Mouse (Mus musculus) activated CD4-positive, CD25-positive, alpha-beta regulatory T cell, adult 4 months (primary cell): ENCODE data around the gene Lemd1. TPM values are rescaled to one million over a fixed set of nuclear protein-coding genes. Genes with fewer than 3 reads are reported as not detected.

Source experiments
- ATAC-seq: one replicate; pipeline ENCODE4 v1.8.0; 2017
- polyA plus RNA-seq, 2 experiments: library from polyadenylated mRNA; unstranded; fragments of 100-300 nt; shearing (Covaris generic); gene quantifications; one replicate each; pipeline ENCODE4 v1.2.1; 2017

The Lemd1 gene
- polyA plus RNA-seq, 2 experiments from 2014 or later, result not detected

DNA sequence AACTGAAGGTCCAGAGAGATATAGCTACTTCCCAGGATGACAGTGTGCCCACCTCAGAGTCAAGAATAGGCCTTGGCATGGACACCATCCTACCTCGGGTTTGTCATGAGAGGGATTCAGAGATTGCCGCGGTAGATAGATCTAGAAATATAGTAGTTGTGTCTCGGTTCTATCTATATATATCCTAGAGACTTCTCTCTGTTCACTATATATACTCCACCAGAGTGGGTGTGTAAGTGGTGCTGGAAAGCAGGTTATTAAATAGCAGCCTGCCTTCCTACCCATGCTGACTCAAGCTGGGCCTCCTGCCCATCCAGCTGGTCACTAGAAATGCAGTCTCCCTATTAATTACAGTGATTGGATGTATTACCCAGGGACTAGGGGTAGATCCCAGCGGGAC, 11.5 kb downstream of the Lemd1 start:
- no peak for ATAC-seq

DNA sequence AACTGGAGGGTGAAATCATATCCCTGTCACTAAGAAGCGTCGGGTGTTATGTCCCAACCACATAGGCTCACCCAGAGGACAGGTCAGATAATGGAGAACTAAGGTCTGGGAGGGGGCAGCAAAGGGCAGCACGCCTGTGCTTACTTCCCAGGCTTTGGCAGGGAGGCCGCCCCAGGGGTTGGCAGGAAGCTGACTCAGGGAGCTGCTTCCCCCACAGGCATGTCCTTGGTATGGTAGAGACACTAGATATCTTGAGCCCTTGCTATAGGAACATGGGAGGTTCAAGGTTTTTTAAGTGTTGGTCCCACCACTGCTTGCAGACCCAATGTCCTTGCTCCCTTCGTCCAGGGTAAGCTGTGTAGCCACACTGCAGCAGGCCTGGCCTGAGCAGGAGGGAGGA, 14.7 kb downstream of the Lemd1 start:
- no peak for ATAC-seq

DNA sequence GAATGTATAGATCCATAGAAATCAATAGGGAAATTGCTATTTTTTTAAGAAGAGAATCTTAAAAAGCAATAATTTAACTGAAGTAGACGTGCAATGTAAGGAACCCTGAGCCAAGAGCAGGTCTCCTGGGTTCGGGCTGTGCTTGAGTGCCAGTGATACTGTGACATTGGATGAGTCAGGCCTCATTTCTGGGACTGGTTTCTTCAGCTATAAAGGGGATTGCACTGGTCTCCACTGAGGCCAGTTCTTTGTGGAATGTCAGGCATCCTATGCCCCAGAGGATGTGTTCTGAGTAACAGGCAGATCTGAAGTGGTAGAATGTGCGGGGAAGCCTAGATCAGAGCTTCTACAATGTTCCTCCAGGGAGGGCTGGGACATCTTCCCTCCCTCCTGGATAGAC, 15.6 kb downstream of the Lemd1 start:
- no peak for ATAC-seq

DNA sequence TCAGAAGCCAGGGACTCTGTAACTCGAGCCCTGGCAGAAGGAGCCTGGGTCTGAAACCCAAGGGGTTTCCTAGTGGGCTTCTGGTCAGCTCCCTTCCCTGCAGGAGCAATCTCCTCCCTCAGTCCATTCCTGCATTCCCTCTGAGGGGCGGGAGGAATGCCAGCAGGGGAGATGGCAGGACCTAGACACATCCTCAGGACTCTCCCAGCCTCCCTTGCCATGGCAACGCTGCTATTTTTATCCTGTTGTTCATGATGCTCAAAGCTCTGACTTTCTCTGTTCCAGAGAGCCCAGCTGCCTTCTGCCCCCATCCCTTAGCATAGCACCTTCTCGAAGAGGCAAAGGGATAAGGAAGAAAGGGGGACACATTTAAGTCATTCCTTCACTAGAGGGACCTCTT, 16.9 kb downstream of the Lemd1 start:
- no peak for ATAC-seq

DNA sequence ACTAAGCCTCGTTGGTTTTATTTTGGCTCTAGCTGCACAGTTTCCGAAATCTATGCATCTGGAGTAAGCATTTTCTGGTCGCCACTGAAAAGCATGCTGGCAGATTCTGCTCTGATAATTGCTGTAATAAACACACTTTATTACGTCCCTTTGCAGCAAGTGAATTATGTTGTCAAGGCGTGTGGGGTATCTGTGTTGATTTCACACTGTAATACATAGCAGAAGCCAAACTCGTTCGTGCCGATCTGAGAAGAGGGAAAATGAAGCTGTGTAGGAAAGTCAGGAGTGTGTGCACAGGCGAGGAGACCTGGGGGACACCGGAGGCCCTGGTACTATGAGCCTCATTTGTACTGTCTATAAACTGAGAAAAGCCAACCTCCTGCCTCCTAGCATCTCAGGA, 18.2 kb downstream of the Lemd1 start:
- ATAC-seq, result no peak

DNA sequence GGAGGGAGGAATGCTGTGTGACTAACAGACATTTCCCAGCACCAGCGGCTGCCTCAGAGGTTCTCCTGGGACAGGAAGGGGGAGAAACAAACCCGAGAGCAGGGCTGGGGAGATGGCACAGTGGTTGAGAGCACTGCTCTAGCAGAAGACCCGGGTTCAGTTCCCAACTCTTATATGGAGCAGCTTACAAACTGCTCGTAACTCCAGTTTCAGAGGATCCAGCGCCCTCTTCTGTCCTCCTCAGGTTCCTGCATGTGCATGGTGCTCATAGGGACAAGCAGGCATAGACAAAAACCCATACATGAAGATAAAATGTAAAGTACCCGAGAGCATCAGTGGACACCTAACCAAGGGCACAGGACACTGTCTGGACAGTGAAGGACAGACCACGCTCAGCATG, 19.7 kb downstream of the Lemd1 start:
- ATAC-seq, result no peak

DNA sequence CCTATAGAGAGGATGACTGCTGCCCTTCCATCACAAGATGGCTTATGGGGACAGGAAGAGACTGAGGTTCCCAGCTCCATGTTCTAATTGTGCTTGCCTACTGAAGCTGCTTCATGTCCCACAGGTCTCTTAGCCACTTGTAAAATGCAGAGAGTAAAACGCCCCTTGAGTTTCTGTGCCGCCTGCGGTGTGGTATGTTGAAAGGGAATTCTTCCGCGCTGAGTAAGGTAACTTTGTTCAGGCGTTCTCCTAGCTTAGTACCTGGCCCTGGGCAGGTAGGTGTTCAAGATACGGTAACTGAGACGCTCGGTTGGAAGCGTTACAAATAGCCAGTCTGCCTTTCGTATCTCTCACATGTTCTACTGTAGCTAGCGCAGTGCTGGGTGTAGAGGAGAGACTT, 20.4 kb downstream of the Lemd1 start:
- no peak for ATAC-seq

DNA sequence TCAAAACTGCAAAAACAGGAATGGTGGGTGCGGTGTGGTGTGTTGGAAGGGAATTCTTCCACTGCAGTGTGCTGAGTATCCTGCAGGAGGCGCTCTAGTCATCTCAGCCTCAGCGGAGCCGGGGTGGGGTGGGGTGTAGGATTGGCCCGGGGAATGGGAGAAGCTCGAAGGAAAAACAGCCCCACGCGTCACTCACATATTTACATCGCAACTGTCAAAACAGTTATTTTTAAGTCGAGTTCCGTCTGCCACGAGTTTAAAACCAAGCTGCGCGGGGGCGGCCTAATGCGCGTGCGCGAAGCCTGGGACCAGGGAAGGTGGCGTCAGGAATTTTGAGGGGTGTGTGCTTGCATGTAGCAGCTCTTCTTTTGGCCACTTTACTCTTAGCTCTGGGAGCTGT, 21.0 kb downstream of the Lemd1 start:
- ATAC-seq, result no peak

DNA sequence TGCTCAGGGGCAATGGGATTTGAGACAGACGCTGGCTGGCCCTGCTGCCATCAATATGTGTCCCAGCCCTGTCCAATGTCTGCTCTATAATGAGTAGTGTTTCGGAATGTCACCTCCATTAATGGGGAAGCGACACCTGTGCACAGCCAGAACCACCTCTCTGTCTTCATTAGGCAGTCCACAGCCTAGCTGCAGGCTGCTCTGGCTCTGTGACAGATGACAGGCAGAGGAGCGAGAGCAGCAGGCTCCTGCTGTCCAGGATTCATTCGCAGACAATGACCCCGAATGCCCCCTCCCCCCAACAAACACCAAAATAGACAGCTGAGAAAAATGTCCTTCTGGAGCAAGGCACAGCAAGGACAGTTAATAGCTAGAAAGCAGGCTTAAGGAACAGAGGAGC, 21.8 kb downstream of the Lemd1 start:
- no peak for ATAC-seq

DNA sequence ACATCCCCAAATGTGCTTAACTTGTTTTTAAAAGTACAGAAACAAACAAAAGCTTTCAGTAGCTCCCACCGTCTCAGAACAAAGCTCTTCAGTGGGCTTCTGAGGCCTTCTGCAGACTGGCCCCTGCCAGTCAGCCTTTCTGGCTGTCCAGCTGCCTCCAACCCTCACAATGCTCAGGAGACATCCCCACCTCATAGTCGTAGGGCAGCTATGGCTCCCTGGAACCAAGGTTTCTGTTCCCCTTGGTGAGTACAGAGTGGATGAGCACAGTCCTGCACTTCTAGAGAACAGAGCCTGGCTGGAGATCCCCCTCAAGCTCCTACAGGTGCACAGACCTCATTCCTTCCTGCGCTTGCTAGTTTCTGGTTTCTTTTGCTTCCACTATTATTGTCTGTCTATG, 25.0 kb downstream of the Lemd1 start:
- ATAC-seq, result no peak

DNA sequence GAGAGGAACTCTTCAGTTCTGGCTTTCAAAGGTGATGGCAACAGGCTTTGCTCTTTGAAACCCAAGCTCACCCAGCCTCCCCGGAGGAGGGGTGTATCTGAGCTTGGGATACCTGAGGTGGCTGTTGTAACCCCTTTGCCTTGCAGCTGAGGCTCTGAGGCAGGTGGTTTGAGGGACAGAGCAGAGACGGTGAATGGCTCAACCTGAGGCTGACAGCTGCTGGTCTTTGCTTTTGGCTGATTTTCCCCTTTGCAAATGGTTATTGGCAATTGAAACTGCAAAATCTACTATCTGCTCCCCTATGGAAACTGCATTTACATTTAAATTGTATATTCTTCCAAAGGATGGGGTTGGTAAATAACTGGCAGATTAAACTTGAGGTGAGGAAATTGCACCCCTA, 30.4 kb downstream of the Lemd1 start:
- no peak for ATAC-seq

DNA sequence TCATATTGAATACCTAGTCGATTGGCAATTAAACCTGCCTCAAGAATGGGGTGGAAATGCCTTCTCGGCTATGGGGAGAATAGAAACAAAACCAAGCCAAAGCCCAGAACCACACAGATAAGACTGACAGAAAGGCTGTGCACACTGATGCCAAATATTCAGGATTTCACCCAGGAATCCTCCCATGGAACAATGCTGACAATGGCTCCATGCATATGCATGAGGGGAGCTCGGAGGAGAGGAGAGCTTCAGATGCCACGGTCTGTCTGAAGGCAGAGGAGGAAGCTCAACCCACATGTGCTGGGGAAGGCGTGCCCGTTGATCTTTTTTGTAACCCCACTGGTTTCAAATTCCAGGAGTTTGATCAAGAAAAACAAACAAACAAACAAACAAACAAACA, 30.9 kb downstream of the Lemd1 start:
- ATAC-seq, result no peak

DNA sequence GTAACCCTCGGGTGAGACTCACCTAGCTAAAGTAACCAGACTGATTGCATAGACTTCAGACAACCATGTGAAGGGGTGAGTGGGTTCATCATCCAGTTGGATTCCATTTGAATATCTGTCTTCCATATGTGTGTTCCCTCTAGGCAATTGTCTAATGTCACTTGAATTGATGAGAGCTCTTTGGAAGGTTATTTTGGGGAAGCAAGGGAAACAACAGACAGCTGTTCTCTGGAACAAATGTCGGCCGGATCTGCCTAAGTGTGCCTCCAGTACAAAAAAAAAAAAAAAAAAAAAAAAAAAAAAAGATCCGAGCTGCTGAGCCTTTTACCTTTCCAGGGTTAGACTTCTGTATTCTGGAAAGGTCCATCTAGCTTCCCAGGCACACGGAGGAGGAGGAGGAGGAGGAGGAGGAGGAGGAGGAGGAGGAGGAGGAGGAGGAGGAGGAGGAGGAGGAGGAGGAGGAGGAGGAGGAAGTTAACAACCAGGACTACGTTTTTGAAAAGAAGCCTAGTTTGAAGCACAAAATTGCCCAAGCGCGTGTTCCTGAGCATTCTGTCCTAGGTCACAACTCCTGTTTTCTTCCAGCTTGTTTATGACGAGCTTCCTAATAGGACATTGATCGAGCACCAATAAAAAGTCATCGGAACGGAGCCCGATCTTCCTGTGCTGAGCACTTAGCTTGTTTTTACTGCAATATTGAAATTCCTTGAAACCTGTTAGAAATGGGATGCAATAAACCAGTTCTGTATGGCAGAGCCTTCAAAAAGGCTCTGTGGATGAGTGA, 35.3 kb downstream of the Lemd1 start:
- ATAC-seq, result no peak

DNA sequence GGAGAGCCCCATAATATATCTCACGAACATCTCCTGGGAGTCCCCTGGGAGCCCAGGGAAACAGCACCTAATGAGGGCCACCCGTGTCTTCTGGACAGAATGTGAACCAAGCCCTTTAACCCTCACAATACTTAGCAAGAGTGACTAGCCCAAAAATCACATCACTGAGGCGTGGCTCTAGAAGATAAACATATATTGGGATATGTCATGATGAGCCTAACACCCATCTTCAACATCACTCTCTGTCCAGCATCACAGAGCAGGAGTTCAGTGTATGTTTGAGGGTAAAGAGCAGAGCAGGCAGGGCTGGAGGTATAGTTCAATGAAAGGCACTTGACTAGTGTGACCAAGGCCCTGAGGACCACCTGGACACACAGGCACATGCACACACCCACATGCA, 38.4 kb downstream of the Lemd1 start, which contains the start of gene Gm10188:
TSS of gene Gm10188 (minus strand) at position 101 of the 400 bp plus-strand sequence.
- ATAC-seq, result no peak

DNA sequence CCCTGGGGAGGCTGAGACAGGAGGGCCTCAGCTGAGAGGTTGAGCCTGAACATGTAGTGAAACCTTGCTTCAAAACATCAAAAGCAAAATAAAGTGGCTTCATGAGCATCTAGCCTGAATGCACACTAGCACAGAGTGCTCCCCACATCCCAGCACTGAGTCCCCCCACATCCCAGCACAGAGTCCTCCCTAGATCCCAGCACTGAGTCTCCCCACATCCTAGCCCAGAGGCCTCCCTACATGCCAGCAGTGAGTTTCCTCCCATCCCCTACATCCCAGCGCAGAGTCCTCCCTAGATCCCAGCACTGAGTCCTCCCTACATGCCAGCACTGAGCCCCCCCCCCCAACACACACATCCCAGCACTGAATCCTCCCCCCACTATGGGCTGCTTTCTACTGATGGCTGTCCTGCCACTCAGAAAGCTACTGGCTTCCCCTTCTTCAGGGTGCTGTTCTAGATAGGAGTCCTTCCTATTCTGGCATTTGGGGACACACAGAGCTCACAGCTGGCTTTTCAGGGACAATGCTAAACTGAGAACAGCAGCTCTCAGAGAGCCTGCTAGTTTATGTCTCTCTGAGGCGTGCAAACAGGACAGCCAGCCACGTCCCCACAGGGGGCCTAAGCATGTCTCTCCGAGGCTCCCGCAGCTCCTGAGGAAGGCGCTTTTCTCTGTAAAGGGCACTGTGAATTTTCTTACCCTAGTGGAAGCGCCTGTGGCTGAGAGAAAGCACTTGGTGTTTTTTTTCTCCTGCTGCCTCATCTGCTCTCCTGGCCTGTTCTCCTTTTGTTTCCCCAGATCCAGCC, 40.4 kb downstream of the Lemd1 start:
- ATAC-seq, result no peak

DNA sequence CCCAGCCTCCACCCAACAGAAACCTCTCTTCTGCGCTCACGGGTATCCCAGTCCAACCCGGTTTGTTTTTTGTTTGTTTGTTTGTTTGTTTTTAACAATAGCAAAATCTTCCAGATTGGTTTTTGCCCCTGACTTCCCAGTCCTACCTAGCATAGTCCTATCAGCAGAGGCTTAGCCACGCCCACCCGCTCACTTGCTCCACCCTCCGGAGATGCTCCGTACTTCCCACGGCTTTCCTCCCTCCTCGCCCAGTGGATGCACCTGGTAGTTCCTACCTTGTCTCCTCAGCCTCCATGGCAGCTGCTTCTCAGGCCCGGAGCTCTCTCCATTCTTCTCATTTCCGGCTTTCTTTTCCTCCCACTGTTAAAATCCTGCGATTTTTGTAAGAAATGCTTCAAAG, 42.3 kb downstream of the Lemd1 start:
- no peak for ATAC-seq

DNA sequence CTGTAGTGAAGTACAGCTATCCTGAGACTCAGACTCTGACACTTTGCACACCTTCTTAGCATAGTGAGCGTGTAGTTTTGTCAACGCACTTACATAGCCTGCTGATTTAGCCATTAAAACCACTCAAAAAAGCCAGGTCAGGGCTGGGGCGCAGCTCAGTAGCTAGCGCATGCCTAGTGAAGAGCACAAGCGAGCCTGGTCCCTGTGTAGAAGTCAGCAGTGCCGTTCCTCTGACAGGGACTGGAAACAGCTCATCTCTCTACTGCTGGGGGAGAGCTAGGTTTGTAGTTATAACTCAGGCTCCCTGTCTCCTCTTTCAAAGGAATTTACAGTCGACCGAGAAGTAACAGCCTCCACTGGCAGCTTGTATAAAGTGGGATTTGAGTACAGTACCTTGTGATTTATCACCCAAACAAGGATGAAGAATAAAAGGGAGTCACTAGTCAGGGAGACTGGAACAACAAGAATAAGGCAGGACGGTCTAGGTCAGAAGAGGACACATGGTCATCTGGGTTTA, 43.6 kb downstream of the Lemd1 start:
- ATAC-seq, result no peak

DNA sequence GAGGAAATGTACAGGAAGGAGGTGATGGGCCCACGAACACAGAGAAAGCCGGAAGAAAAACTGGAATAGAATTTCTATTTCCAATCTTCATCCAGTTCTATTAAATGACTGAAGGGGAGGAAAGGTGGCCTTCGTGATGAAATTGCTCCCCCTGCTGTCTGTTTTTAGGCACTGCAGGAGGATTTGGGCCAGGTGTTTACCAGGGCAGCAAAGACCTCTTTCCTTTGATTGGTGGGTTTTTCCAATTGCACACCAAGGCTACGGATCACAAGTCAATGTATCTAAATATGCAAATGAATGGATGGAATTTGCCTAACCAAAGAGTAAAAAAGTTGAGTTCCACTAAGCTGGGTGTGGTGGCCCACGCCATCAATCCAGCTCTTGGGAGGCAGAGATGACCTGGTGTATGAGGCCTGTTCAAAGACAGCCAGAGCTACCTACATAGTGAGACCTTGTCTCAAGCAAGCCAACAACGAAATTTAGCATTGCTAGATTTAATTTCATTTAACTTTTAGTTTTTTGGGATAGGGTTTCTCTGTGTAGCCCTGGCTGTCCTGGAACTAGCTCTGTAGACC, 46.4 kb downstream of the Lemd1 start:
- no peak for ATAC-seq

DNA sequence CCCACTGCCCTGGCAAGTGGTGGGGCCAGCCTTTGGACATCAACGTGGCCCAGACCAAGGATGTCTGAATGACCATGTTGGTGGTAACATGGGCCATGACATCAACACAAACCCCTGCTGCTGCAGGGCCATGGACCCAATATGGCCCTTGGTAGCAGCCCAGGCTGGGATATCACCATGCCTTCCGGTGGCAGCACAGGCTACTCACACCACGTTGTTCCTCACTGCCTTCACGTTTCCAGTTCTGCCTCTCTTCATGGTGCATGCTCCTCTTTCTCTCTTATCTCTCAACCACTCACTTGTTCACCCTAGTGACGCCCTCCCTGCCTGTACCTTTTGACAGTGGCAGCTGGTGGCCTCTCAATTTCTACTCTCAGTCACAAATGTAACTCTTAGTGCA, 53.8 kb downstream of the Lemd1 start:
- ATAC-seq, result no peak

DNA sequence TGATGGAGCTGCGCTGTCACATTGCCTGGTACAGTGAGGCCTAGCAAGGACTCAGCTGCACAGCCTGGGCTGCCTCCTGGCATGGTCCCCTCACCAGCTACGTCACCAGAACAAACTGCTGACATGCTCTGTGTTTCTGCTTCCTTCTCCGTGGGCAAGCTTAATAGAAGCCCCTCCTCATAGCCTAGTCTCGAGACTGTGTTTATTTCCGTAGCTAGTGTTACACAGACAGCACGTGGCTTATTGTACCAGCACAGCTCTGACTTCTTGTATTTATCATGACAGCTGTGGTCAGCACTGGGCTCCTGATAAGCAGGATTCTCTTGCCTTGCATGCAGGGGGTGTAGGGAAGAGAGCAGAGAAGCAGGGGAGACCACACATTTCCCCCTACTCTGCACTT, 54.9 kb downstream of the Lemd1 start:
- no peak for ATAC-seq

DNA sequence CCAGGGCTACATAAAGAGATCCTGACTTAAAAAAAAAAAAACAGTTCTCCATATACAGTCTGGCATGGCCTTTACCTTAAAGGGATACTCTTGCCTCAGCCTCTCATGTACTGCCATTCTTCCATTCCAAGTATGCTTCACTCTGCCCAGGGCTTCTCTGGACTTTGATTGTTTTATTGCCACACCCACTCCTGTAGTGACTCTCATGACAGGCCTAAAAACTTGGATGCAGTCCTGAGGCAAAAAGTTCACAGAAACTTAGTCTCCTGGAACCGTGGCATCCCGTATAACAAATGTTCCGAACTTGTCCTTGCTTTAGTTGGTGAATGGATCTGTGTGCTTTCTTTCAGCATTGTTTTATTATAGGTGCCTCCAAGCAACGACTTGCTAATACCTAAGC, 55.4 kb downstream of the Lemd1 start:
- ATAC-seq, result no peak

DNA sequence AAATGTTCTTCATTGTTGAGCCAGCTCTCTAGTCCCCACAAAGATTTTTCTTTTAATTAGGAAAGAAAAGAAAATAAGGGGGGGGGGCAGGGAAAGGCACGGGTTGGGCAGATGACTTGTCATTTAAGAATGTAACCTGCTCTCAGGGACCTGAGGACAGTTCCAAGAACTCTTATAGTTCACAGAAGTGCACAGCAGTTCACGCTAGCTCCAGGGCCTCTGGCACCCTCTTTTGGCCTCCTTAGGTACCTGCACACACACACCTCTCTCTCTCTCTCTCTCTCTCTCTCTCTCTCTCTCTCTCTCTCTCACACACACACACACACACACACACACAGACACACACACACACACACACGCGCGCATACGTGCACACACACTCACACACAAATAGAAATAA, 63.2 kb downstream of the Lemd1 start:
- ATAC-seq, result no peak

DNA sequence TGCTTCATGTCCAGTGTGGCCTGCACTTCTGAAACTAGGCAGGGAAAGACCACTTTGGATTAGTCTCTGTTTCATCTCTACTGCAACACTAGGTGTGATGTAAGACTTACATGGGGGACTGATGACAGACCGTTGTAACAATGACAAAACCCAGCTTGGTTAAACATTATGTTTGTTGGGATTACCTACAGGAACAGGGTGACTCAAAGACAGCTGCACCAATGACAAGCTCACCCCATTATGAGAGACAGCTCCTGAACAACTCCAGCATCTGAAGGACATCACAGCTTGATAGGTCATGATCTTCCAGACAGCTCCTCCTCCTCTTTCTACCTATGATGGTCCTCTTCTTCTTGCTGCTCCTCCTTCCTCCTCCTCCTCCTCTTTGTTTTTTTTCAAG, 69.1 kb downstream of the Lemd1 start:
- ATAC-seq, result no peak

DNA sequence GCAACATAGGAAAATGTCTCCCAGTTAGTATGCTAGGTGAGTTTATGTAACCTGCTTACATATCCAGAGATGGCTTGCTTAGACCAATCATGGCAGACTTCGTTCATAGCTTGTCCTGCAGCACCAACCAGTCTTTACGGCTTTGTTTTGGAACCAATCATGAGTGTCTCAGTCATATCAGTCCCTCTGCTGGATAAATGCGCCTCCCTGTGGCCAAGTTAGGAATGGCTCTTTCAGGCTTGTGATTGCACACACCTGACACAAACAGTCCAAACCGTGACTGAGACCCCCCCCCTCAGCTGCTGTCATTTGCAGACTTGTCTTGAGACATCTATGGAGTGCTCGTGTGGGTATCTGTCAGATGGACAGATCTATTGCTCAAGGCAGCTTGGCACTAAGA, 69.8 kb downstream of the Lemd1 start:
- no peak for ATAC-seq
